Mouse (Mus musculus) monocyte, adult 2 months (primary cell): ENCODE results near the gene Amy2a2.
"Not testable (repeated sequence)": the region's sequence is repeated elsewhere in the genome, so short reads cannot be mapped to it uniquely, and the experiment has no call there.

Experiments used
- DNase-seq, 2 experiments: peaks; one replicate each; pipeline ENCODE4 v3.0.0; 2022; ENCODE audit warnings: low spot score in 2 of 2, low read depth in 1 of 2

Gene Amy2a2

DNA sequence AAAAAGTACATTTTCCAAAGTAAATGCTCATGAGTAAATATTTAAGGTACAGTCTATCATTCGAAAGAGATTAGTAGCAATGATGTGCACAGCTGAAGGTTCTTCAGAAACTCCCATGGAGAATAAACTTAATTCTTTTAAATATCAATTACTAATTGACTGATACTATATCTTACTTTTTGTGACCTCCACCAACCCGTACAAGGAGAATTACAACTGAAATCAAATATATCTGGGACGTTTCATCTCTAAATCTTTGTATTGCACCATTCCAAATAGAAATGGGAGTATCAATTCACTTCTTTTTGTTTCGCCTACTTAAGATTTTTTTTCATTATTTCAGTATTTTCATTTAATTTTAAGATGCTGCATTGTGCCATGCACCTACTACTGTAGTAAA lies at the start of gene Amy2a2:
Gene Amy2a2, minus strand, starts transcription at position 101 of the 400 bp plus-strand sequence.
- DNase-seq = not testable (repeated sequence)

GRCm38 (mm10) chr3:113345484-113345883 lies 11.0 kb downstream of the Amy2a2 start:
- not testable (repeated sequence) for DNase-seq

DNA sequence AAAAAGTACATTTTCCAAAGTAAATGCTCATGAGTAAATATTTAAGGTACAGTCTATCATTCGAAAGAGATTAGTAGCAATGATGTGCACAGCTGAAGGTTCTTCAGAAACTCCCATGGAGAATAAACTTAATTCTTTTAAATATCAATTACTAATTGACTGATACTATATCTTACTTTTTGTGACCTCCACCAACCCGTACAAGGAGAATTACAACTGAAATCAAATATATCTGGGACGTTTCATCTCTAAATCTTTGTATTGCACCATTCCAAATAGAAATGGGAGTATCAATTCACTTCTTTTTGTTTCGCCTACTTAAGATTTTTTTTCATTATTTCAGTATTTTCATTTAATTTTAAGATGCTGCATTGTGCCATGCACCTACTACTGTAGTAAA lies 32.5 kb downstream of the Amy2a2 start, which contains the start of gene Amy2a3:
Gene Amy2a3, minus strand, starts transcription at position 101 of the 400 bp plus-strand sequence.
- DNase-seq = not testable (repeated sequence)

GRCm38 (mm10) chr3:113312937-113313336 lies 43.5 kb downstream of the Amy2a2 start:
- not testable (repeated sequence) for DNase-seq
